Mouse (Mus musculus) lung, adult 2 months (tissue): ENCODE measurements at regions not wholly inside any gene's neighbourhood (a gene's known extent, or its start where the extent isn't known, plus 50 kb on each side); places are given as distances from the start of the nearest gene placed in this dataset.

Experiments used
- CTCF ChIP-seq: fragments of 200-500 bp; IDR thresholded peaks from 2 replicates; pipeline ENCODE4 v1.5.1; 2011; ENCODE audit warnings: mild to moderate bottlenecking, low read length, control low read depth; ENCODE audit not compliant: insufficient read depth
- POLR2A ChIP-seq: fragments of 200-500 bp; IDR thresholded peaks from 2 replicates; pipeline ENCODE4 v1.6.1; 2011; ENCODE audit warnings: low read depth, mild to moderate bottlenecking, control low read depth, low read length, borderline replicate concordance; ENCODE audit errors: extremely low read depth

DNA sequence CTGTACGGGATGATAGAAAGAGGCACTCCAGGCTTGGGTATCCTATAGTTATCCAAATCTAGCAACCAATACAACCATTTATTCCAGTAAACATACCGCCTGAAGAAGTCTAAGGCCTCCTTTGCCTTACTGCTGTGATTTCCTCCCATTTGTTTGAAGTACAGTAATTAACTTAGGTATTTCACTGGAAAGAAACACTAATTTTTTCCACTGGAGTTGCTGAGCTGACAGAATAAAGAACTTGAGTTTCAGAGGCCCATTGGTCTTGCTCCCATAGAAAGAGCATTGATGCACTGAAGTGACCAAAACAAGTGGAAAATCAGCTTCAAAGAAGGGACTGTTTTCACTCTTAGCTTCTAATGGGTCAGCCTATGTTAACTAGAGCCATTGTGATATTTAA, 1100.8 kb upstream of the Gm7489 start:
- TF ChIP-seq CTCF = no peak
- no peak for TF ChIP-seq POLR2A
